Mouse (Mus musculus): ENCODE measurements around the gene Dclk3. TPM values are rescaled to one million over a fixed set of nuclear protein-coding genes. Genes with fewer than 3 reads are reported as not detected.

Dclk3 gene
- polyA plus RNA-seq, 1 experiment from 2014 or later: 0.07 TPM

- Histone ChIP-seq H3K27ac (no peak overlapping the region), H3K27me3 (replicated peaks) (no peaks in the 10 kb centered on the region), H3K4me1 (no peaks in the 10 kb centered on the region), H3K4me3 (no peak overlapping the region), H3K36me3 (no peaks in the 10 kb centered on the region), H3K9me3 (replicated peaks) (no peaks in the 10 kb centered on the region), H3K9ac (no peak overlapping the region), H3K4me2 (no peak overlapping the region)
- WGBS (ENCODE audit: insufficient replicate concordance): 71% methylated on average over 21 of the region's 21 CpGs
- ATAC-seq: no peak
Measured at GRCm38 (mm10) chr9:111473686-111474457, 35.0 kb downstream of the Dclk3 start.

GRCm38 (mm10) chr9:111474458-111474745 lies 35.5 kb downstream of the Dclk3 start:
- H3K36me3 ChIP-seq: no peaks in the 10 kb centered on the region
- WGBS (ENCODE audit: insufficient replicate concordance): 72% methylated on average over 3 of the region's 3 CpGs
- H3K4me2 ChIP-seq: no peak overlapping the region
- H3K27me3 ChIP-seq (replicated peaks): no peaks in the 10 kb centered on the region
- no peaks in the 10 kb centered on the region for H3K4me1 ChIP-seq
- H3K27ac ChIP-seq: no peak overlapping the region
- no peak for ATAC-seq
- no peak overlapping the region for H3K4me3 ChIP-seq
- H3K9me3 ChIP-seq (replicated peaks): no peaks in the 10 kb centered on the region
- no peak overlapping the region for H3K9ac ChIP-seq

GRCm38 (mm10) chr9:111475281-111475680 lies 36.4 kb downstream of the Dclk3 start:
- Histone ChIP-seq H3K9ac (no peak overlapping the region), H3K4me1 (no peaks in the 10 kb centered on the region), H3K27me3 (replicated peaks) (no peaks in the 10 kb centered on the region), H3K4me3 (no peak overlapping the region), H3K36me3 (no peaks in the 10 kb centered on the region), H3K27ac (no peak overlapping the region), H3K4me2 (no peak overlapping the region), H3K9me3 (replicated peaks) (no peaks in the 10 kb centered on the region)
- 76% methylated on average over 3 of the region's 3 CpGs for WGBS (ENCODE audit: insufficient replicate concordance)
- ATAC-seq: no peak

- no peaks in the 10 kb centered on the region for H3K4me1 ChIP-seq
- H3K4me2 ChIP-seq: no peak overlapping the region
- no peak overlapping the region for H3K9ac ChIP-seq
- ATAC-seq: no peak
- no peaks in the 10 kb centered on the region for H3K27me3 ChIP-seq (replicated peaks)
- no peaks in the 10 kb centered on the region for H3K36me3 ChIP-seq
- no peak overlapping the region for H3K27ac ChIP-seq
- H3K9me3 ChIP-seq (replicated peaks): no peaks in the 10 kb centered on the region
- H3K4me3 ChIP-seq: no peak overlapping the region
- WGBS (ENCODE audit: insufficient replicate concordance): 74% methylated on average over 4 of the region's 4 CpGs
Measured at GRCm38 (mm10) chr9:111475973-111476372, 37.1 kb downstream of the Dclk3 start.

GRCm38 (mm10) chr9:111476479-111477016 lies 37.7 kb downstream of the Dclk3 start:
- Histone ChIP-seq H3K9me3 (replicated peaks) (no peaks in the 10 kb centered on the region), H3K9ac (no peak overlapping the region), H3K4me3 (no peak overlapping the region), H3K27me3 (replicated peaks) (no peaks in the 10 kb centered on the region), H3K4me2 (no peak overlapping the region), H3K27ac (no peak overlapping the region), H3K36me3 (no peaks in the 10 kb centered on the region), H3K4me1 (no peaks in the 10 kb centered on the region)
- no peak for ATAC-seq
- WGBS (ENCODE audit: insufficient replicate concordance): 75% methylated on average over 6 of the region's 6 CpGs

GRCm38 (mm10) chr9:111478853-111479490 lies 40.1 kb downstream of the Dclk3 start:
- Histone ChIP-seq H3K27me3 (replicated peaks) (no peaks in the 10 kb centered on the region), H3K4me1 (no peaks in the 10 kb centered on the region), H3K9me3 (replicated peaks) (no peaks in the 10 kb centered on the region), H3K36me3 (no peaks in the 10 kb centered on the region), H3K4me3 (no peak overlapping the region), H3K4me2 (no peak overlapping the region), H3K9ac (no peak overlapping the region), H3K27ac (no peak overlapping the region)
- no peak for ATAC-seq
- 48% methylated on average over 7 of the region's 7 CpGs for WGBS (ENCODE audit: insufficient replicate concordance)

- WGBS (ENCODE audit: insufficient replicate concordance): 73% methylated on average over 3 of the region's 3 CpGs
- Histone ChIP-seq H3K9ac (no peak overlapping the region), H3K27me3 (replicated peaks) (no peaks in the 10 kb centered on the region), H3K4me1 (no peaks in the 10 kb centered on the region), H3K27ac (no peak overlapping the region), H3K9me3 (replicated peaks) (no peaks in the 10 kb centered on the region), H3K4me2 (no peak overlapping the region), H3K36me3 (no peaks in the 10 kb centered on the region), H3K4me3 (no peak overlapping the region)
- ATAC-seq: no peak
Measured at GRCm38 (mm10) chr9:111481011-111481410, 42.1 kb downstream of the Dclk3 start.

- Histone ChIP-seq H3K9me3 (replicated peaks) (no peaks in the 10 kb centered on the region), H3K9ac (no peak overlapping the region), H3K4me3 (no peak overlapping the region), H3K4me1 (no peaks in the 10 kb centered on the region), H3K36me3 (no peaks in the 10 kb centered on the region), H3K27ac (no peak overlapping the region), H3K4me2 (no peak overlapping the region), H3K27me3 (replicated peaks) (peaks cover 22% of the 10 kb centered on the region)
- WGBS (ENCODE audit: insufficient replicate concordance): 66% methylated on average over 10 of the region's 10 CpGs
- ATAC-seq: no peak
Measured at GRCm38 (mm10) chr9:111486645-111487477, 48.0 kb downstream of the Dclk3 start.

- Histone ChIP-seq H3K27me3 (replicated peaks) (peaks cover 26% of the 10 kb centered on the region), H3K4me2 (no peak overlapping the region), H3K4me1 (no peaks in the 10 kb centered on the region), H3K27ac (no peak overlapping the region), H3K9me3 (replicated peaks) (no peaks in the 10 kb centered on the region), H3K4me3 (no peak overlapping the region), H3K9ac (no peak overlapping the region), H3K36me3 (no peaks in the 10 kb centered on the region)
- whole genome bisulfite sequencing (ENCODE audit: insufficient replicate concordance): 20% methylated on average over 8 of the region's 8 CpGs
- no peak for ATAC-seq
Measured at GRCm38 (mm10) chr9:111490583-111490982, 51.7 kb downstream of the Dclk3 start.

GRCm38 (mm10) chr9:111491280-111491679 lies 52.4 kb downstream of the Dclk3 start:
- Histone ChIP-seq H3K4me3 (no peak overlapping the region), H3K27me3 (replicated peaks) (peaks cover 26% of the 10 kb centered on the region), H3K27ac (no peak overlapping the region), H3K4me2 (no peak overlapping the region), H3K9me3 (replicated peaks) (no peaks in the 10 kb centered on the region), H3K9ac (no peak overlapping the region), H3K4me1 (no peaks in the 10 kb centered on the region), H3K36me3 (no peaks in the 10 kb centered on the region)
- WGBS (ENCODE audit: insufficient replicate concordance): 53% methylated on average over 4 of the region's 4 CpGs
- ATAC-seq: no peak

- Histone ChIP-seq H3K27me3 (replicated peaks) (peaks cover 24% of the 10 kb centered on the region), H3K9me3 (replicated peaks) (no peaks in the 10 kb centered on the region), H3K4me3 (no peak overlapping the region), H3K27ac (no peak overlapping the region), H3K36me3 (no peaks in the 10 kb centered on the region), H3K4me2 (no peak overlapping the region), H3K9ac (no peak overlapping the region), H3K4me1 (no peaks in the 10 kb centered on the region)
- no peak for ATAC-seq
- 72% methylated on average over 5 of the region's 5 CpGs for WGBS (ENCODE audit: insufficient replicate concordance)
Measured at GRCm38 (mm10) chr9:111493490-111493889, 54.6 kb downstream of the Dclk3 start.

- no peak overlapping the region for H3K27ac ChIP-seq
- no peak for ATAC-seq
Measured at GRCm38 (mm10) chr9:111495561-111495960, 56.7 kb downstream of the Dclk3 start.

More at GRCm38 (mm10) chr9:111495561-111495960, 56.7 kb downstream of the Dclk3 start:
- no peak overlapping the region for H3K4me2 ChIP-seq
- H3K27me3 ChIP-seq (replicated peaks): peaks cover 18% of the 10 kb centered on the region
- 3% methylated on average over 5 of the region's 5 CpGs for WGBS (ENCODE audit: insufficient replicate concordance)
- H3K36me3 ChIP-seq: no peaks in the 10 kb centered on the region
- no peak overlapping the region for H3K4me3 ChIP-seq
- no peaks in the 10 kb centered on the region for H3K9me3 ChIP-seq (replicated peaks)
- no peaks in the 10 kb centered on the region for H3K4me1 ChIP-seq
- no peak overlapping the region for H3K9ac ChIP-seq

Measured in liver, embryonic 12.5 days (tissue).